Mouse (Mus musculus) retina, postnatal 7 days (tissue): ENCODE measurements around the gene Stt3b.

ENCODE experiments used
- DNase-seq: peaks from one replicate; pipeline ENCODE4 v3.0.0-alpha.2; 2012; ENCODE audit warnings: low read depth, low spot score

Gene Stt3b

GRCm38 (mm10) chr9:115310346-115311222, at the start of gene Stt3b:
TSS of gene Stt3b (minus strand) at chr9:115310421.
- DNase-seq = peak; percentile 99

- DNase-seq = no peak
Measured at GRCm38 (mm10) chr9:115358421-115358820, 48.2 kb upstream of the Stt3b start.

GRCm38 (mm10) chr9:115357996-115358395, 47.8 kb upstream of the Stt3b start:
- no peak for DNase-seq

- no peak for DNase-seq
Measured at GRCm38 (mm10) chr9:115356731-115357458, 46.7 kb upstream of the Stt3b start.

GRCm38 (mm10) chr9:115355972-115356371, 45.8 kb upstream of the Stt3b start:
- no peak for DNase-seq

GRCm38 (mm10) chr9:115349741-115350512, 39.7 kb upstream of the Stt3b start:
- no peak for DNase-seq

- DNase-seq = no peak
Measured at GRCm38 (mm10) chr9:115349106-115349505, 38.9 kb upstream of the Stt3b start.

GRCm38 (mm10) chr9:115344930-115345329, 34.7 kb upstream of the Stt3b start:
- DNase-seq = no peak

- DNase-seq = no peak
Measured at GRCm38 (mm10) chr9:115341576-115341975, 31.4 kb upstream of the Stt3b start.

- no peak for DNase-seq
Measured at GRCm38 (mm10) chr9:115340212-115340815, 30.1 kb upstream of the Stt3b start.

GRCm38 (mm10) chr9:115338816-115339215, 28.6 kb upstream of the Stt3b start:
- no peak for DNase-seq

GRCm38 (mm10) chr9:115333016-115333415, 22.8 kb upstream of the Stt3b start:
- DNase-seq = no peak

- no peak for DNase-seq
Measured at GRCm38 (mm10) chr9:115332339-115332738, 22.1 kb upstream of the Stt3b start.

GRCm38 (mm10) chr9:115330861-115331476, 20.7 kb upstream of the Stt3b start:
- no peak for DNase-seq

- no peak for DNase-seq
Measured at GRCm38 (mm10) chr9:115326533-115326890, 16.3 kb upstream of the Stt3b start.

GRCm38 (mm10) chr9:115325831-115326532, 15.8 kb upstream of the Stt3b start:
- no peak for DNase-seq

- no peak for DNase-seq
Measured at GRCm38 (mm10) chr9:115323572-115323971, 13.4 kb upstream of the Stt3b start.

- no peak for DNase-seq
Measured at GRCm38 (mm10) chr9:115322385-115322784, 12.2 kb upstream of the Stt3b start.

- no peak for DNase-seq
Measured at GRCm38 (mm10) chr9:115321052-115321451, 10.8 kb upstream of the Stt3b start.

GRCm38 (mm10) chr9:115320156-115320555, 9.9 kb upstream of the Stt3b start:
- DNase-seq = no peak
